Mouse (Mus musculus) hindbrain, embryonic 13.5 days (tissue): ENCODE measurements at regions not wholly inside any gene's neighbourhood (a gene's known extent, or its start where the extent isn't known, plus 50 kb on each side); places are given as distances from the start of the nearest gene placed in this dataset.

ENCODE experiments used
- ATAC-seq: fragments of 200-750 bp; cut with Nextera tagmentation; 2 replicates; pipeline ENCODE4 v1.8.0; 2017; ENCODE audit warnings: moderate TSS enrichment; ENCODE audit not compliant: low FRiP score
- H3K27ac ChIP-seq: fragments of 300-500 bp; sonication (generic); 2 replicates; pipeline ENCODE4 v1.5.1; 2015; ENCODE audit warnings: inconsistent platforms, mild to moderate bottlenecking, moderate library complexity
- H3K27me3 ChIP-seq: fragments of 300-500 bp; sonication (generic); 2 replicates; pipeline ENCODE4 v1.6.1; 2015; ENCODE audit warnings: mild to moderate bottlenecking, inconsistent platforms
- H3K36me3 ChIP-seq: fragments of 300-500 bp; sonication (generic); 2 replicates; pipeline ENCODE4 v1.6.1; 2015; ENCODE audit warnings: mild to moderate bottlenecking, inconsistent platforms
- H3K4me1 ChIP-seq: fragments of 300-500 bp; sonication (generic); replicated peaks from 2 replicates; pipeline ENCODE4 v1.6.1; 2015; ENCODE audit warnings: inconsistent platforms
- H3K4me2 ChIP-seq: fragments of 300-500 bp; sonication (generic); 2 replicates; pipeline ENCODE4 v1.6.1; 2015; ENCODE audit warnings: inconsistent platforms, mild to moderate bottlenecking, moderate library complexity
- H3K4me3 ChIP-seq: fragments of 300-500 bp; sonication (generic); 2 replicates; pipeline ENCODE4 v1.5.1; 2015; ENCODE audit warnings: mild to moderate bottlenecking, inconsistent platforms
- H3K9ac ChIP-seq: fragments of 300-500 bp; sonication (generic); 2 replicates; pipeline ENCODE4 v1.6.1; 2015; ENCODE audit warnings: mild to moderate bottlenecking, inconsistent platforms
- H3K9me3 ChIP-seq: fragments of 300-500 bp; sonication (generic); 2 replicates; pipeline ENCODE4 v1.6.1; 2016; ENCODE audit warnings: inconsistent platforms
- WGBS: fragments of 180-500 bp; shearing (Covaris S2); methylation state at CpG from one replicate; pipeline ENCODE4 v1.1.7; 2015; 5-methylcytosine and 5-hydroxymethylcytosine counted together

- no peak overlapping the region for H3K4me2 ChIP-seq
- no peaks in the 10 kb centered on the region for H3K36me3 ChIP-seq
- ATAC-seq = no peak
- 69% methylated on average over 3 of the region's 3 CpGs for WGBS
- H3K4me3 ChIP-seq = no peak overlapping the region
- H3K4me1 ChIP-seq = no peaks in the 10 kb centered on the region
- H3K9ac ChIP-seq = no peak overlapping the region
- no peak overlapping the region for H3K27ac ChIP-seq
- H3K27me3 ChIP-seq = no peaks in the 10 kb centered on the region
- H3K9me3 ChIP-seq = no peaks in the 10 kb centered on the region
Measured at GRCm38 (mm10) chr2:51443946-51444345, 183.4 kb upstream of the Tas2r134 start.

GRCm38 (mm10) chr2:51439047-51439446, 188.3 kb upstream of the Tas2r134 start:
- Histone ChIP-seq H3K36me3 (no peaks in the 10 kb centered on the region), H3K27me3 (no peaks in the 10 kb centered on the region), H3K4me3 (no peak overlapping the region), H3K4me2 (no peak overlapping the region), H3K9me3 (no peaks in the 10 kb centered on the region; the same call in 1 of the 2 replicates), H3K27ac (no peak overlapping the region), H3K4me1 (no peaks in the 10 kb centered on the region), H3K9ac (no peak overlapping the region)
- 68% methylated on average over 1 of the region's 1 CpGs for WGBS
- no peak for ATAC-seq

- H3K4me1 ChIP-seq = no peaks in the 10 kb centered on the region
- H3K9me3 ChIP-seq = no peaks in the 10 kb centered on the region; the same call in 1 of the 2 replicates
- H3K36me3 ChIP-seq = no peaks in the 10 kb centered on the region
- H3K27me3 ChIP-seq = no peaks in the 10 kb centered on the region
- no peak for ATAC-seq
- H3K4me2 ChIP-seq = no peak overlapping the region
- no peak overlapping the region for H3K9ac ChIP-seq
- WGBS = 35% methylated on average over 3 of the region's 3 CpGs
- no peak overlapping the region for H3K27ac ChIP-seq
- H3K4me3 ChIP-seq = no peak overlapping the region
Measured at GRCm38 (mm10) chr2:51436590-51436989, 190.7 kb upstream of the Tas2r134 start.

GRCm38 (mm10) chr2:51431564-51431963, 195.7 kb upstream of the Tas2r134 start:
- Histone ChIP-seq H3K9me3 (no peaks in the 10 kb centered on the region; the same call in 1 of the 2 replicates), H3K4me1 (no peaks in the 10 kb centered on the region), H3K36me3 (no peaks in the 10 kb centered on the region), H3K4me2 (no peak overlapping the region), H3K27ac (no peak overlapping the region), H3K9ac (no peak overlapping the region), H3K4me3 (no peak overlapping the region), H3K27me3 (no peaks in the 10 kb centered on the region)
- WGBS = 87% methylated on average over 3 of the region's 3 CpGs
- no peak for ATAC-seq

GRCm38 (mm10) chr2:51429716-51430115, 197.6 kb upstream of the Tas2r134 start:
- ATAC-seq = no peak
- Histone ChIP-seq H3K9me3 (no peaks in the 10 kb centered on the region), H3K4me1 (no peaks in the 10 kb centered on the region), H3K4me2 (no peak overlapping the region), H3K36me3 (no peaks in the 10 kb centered on the region), H3K9ac (no peak overlapping the region), H3K27ac (no peak overlapping the region), H3K4me3 (no peak overlapping the region), H3K27me3 (no peaks in the 10 kb centered on the region)
- 79% methylated on average over 5 of the region's 5 CpGs for WGBS

- H3K9me3 ChIP-seq = no peaks in the 10 kb centered on the region
- H3K36me3 ChIP-seq = no peaks in the 10 kb centered on the region
- H3K27ac ChIP-seq = no peak overlapping the region
- H3K4me1 ChIP-seq = peaks cover 12% of the 10 kb centered on the region; the same call in 1 of the 2 replicates
- no peak overlapping the region for H3K4me2 ChIP-seq
- no peak overlapping the region for H3K9ac ChIP-seq
- H3K27me3 ChIP-seq = no peaks in the 10 kb centered on the region
- H3K4me3 ChIP-seq = no peak overlapping the region
- WGBS = 45% methylated on average over 6 of the region's 6 CpGs
- no peak for ATAC-seq
Measured at GRCm38 (mm10) chr2:51422442-51422841, 204.9 kb upstream of the Tas2r134 start.

- Histone ChIP-seq H3K4me2 (no peak overlapping the region), H3K9ac (no peak overlapping the region), H3K4me3 (no peak overlapping the region), H3K27ac (no peak overlapping the region), H3K9me3 (no peaks in the 10 kb centered on the region), H3K27me3 (no peaks in the 10 kb centered on the region), H3K4me1 (peaks cover 12% of the 10 kb centered on the region; the same call in 1 of the 2 replicates), H3K36me3 (no peaks in the 10 kb centered on the region)
- ATAC-seq = peak; percentile 63; the same call in 1 of the 2 replicates
- WGBS = 55% methylated on average over 10 of the region's 10 CpGs
Measured at GRCm38 (mm10) chr2:51417908-51418690, 209.2 kb upstream of the Tas2r134 start.

- Histone ChIP-seq H3K9me3 (no peaks in the 10 kb centered on the region), H3K9ac (no peak overlapping the region), H3K27ac (no peak overlapping the region), H3K27me3 (no peaks in the 10 kb centered on the region), H3K4me3 (no peak overlapping the region), H3K4me1 (0 out of 2 replicates have a peak, but pooled peaks cover 2% of the 10 kb centered on the region), H3K36me3 (no peaks in the 10 kb centered on the region), H3K4me2 (no peak overlapping the region)
- WGBS = 69% methylated on average over 9 of the region's 9 CpGs
- no peak; the same call in 1 of the 2 replicates for ATAC-seq
Measured at GRCm38 (mm10) chr2:51388390-51388789, 238.9 kb upstream of the Tas2r134 start.

- Histone ChIP-seq H3K36me3 (no peaks in the 10 kb centered on the region), H3K4me1 (0 out of 2 replicates have a peak, but pooled peaks cover 2% of the 10 kb centered on the region), H3K27ac (no peak overlapping the region), H3K4me2 (no peak overlapping the region), H3K9me3 (no peaks in the 10 kb centered on the region), H3K9ac (no peak overlapping the region), H3K27me3 (no peaks in the 10 kb centered on the region), H3K4me3 (no peak overlapping the region)
- WGBS = 59% methylated on average over 1 of the region's 1 CpGs
- ATAC-seq = no peak
Measured at GRCm38 (mm10) chr2:51387136-51387535, 238.2 kb upstream of the Rnd3 start.

- no peak for ATAC-seq
- H3K36me3 ChIP-seq = no peaks in the 10 kb centered on the region
- 92% methylated on average over 4 of the region's 4 CpGs for WGBS
- H3K9ac ChIP-seq = no peak overlapping the region
- H3K4me3 ChIP-seq = no peak overlapping the region
- H3K4me2 ChIP-seq = no peak overlapping the region
- H3K27me3 ChIP-seq = no peaks in the 10 kb centered on the region
- H3K27ac ChIP-seq = no peak overlapping the region
- no peaks in the 10 kb centered on the region for H3K9me3 ChIP-seq
- H3K4me1 ChIP-seq = no peaks in the 10 kb centered on the region
Measured at GRCm38 (mm10) chr2:51376597-51376996, 227.7 kb upstream of the Rnd3 start.

- Histone ChIP-seq H3K4me2 (no peak overlapping the region), H3K27ac (no peak overlapping the region), H3K27me3 (no peaks in the 10 kb centered on the region), H3K4me1 (no peaks in the 10 kb centered on the region), H3K4me3 (no peak overlapping the region), H3K9me3 (no peaks in the 10 kb centered on the region), H3K9ac (no peak overlapping the region), H3K36me3 (no peaks in the 10 kb centered on the region)
- WGBS = 87% methylated on average over 6 of the region's 6 CpGs
- ATAC-seq = no peak
Measured at GRCm38 (mm10) chr2:51374636-51375035, 225.7 kb upstream of the Rnd3 start.

GRCm38 (mm10) chr2:51372771-51373170, 223.9 kb upstream of the Rnd3 start:
- H3K9me3 ChIP-seq = no peaks in the 10 kb centered on the region
- no peak overlapping the region for H3K9ac ChIP-seq
- ATAC-seq = no peak
- H3K4me3 ChIP-seq = no peak overlapping the region
- no peaks in the 10 kb centered on the region for H3K4me1 ChIP-seq
- 86% methylated on average over 3 of the region's 3 CpGs for WGBS
- H3K36me3 ChIP-seq = no peaks in the 10 kb centered on the region
- H3K27me3 ChIP-seq = no peaks in the 10 kb centered on the region
- no peak overlapping the region for H3K27ac ChIP-seq
- H3K4me2 ChIP-seq = no peak overlapping the region
